Mouse (Mus musculus) stomach, embryonic 14.5 days (tissue): ENCODE data around the gene Ddb2. TPM values are rescaled to one million over a fixed set of nuclear protein-coding genes. Genes with fewer than 3 reads are reported as not detected.
A peak's percentile ranks its signal among the peaks of the same experiment; 100 is the strongest.

ENCODE experiments used
- ATAC-seq: fragments of 200-750 bp; cut with Nextera tagmentation; 2 replicates; pipeline ENCODE4 v1.8.0; 2017; ENCODE audit warnings: low read depth, moderate TSS enrichment; ENCODE audit not compliant: insufficient number of reproducible peaks, insufficient read depth, low FRiP score
- H3K27ac ChIP-seq: fragments of 300-500 bp; sonication (generic); 2 replicates; pipeline ENCODE4 v1.5.1; 2014; ENCODE audit warnings: mild to moderate bottlenecking, low read length, moderate library complexity, mixed read lengths
- H3K27me3 ChIP-seq: fragments of 300-500 bp; sonication (generic); 2 replicates; pipeline ENCODE4 v1.6.1; 2014; ENCODE audit warnings: low read length, control low read depth, mixed read lengths; ENCODE audit not compliant: control insufficient read depth, insufficient read depth
- H3K36me3 ChIP-seq: fragments of 300-500 bp; sonication (generic); 2 replicates; pipeline ENCODE4 v1.6.1; 2014; ENCODE audit warnings: mild to moderate bottlenecking, control low read depth, low read length, moderate library complexity, mixed read lengths; ENCODE audit not compliant: control insufficient read depth, insufficient read depth
- H3K4me1 ChIP-seq: fragments of 300-500 bp; sonication (generic); 2 replicates; pipeline ENCODE4 v1.6.1; 2014; ENCODE audit warnings: low read length, control low read depth, mixed read lengths; ENCODE audit not compliant: control insufficient read depth, insufficient read depth
- H3K4me2 ChIP-seq: fragments of 300-500 bp; sonication (generic); replicated peaks from 2 replicates; pipeline ENCODE4 v1.6.1; 2014; ENCODE audit warnings: low read depth, low read length, control low read depth
- H3K4me3 ChIP-seq: fragments of 300-500 bp; sonication (generic); 2 replicates; pipeline ENCODE4 v1.5.1; 2014; ENCODE audit warnings: low read depth, low read length, control low read depth
- H3K9ac ChIP-seq: fragments of 300-500 bp; sonication (generic); replicated peaks from 2 replicates; pipeline ENCODE4 v1.6.1; 2014; ENCODE audit warnings: low read depth, mild to moderate bottlenecking, control low read depth, low read length, moderate library complexity, mixed read lengths
- H3K9me3 ChIP-seq: fragments of 300-500 bp; sonication (generic); 2 replicates; pipeline ENCODE4 v1.6.1; 2016; ENCODE audit warnings: low read depth, low read length, control low read depth; ENCODE audit not compliant: control insufficient read depth
- WGBS: fragments of 180-500 bp; shearing (Covaris S2); extraction: QIAGEN DNeasy Blood & Tissue Kit; methylation state at CpG from one replicate; pipeline ENCODE4 v1.1.7; 2014; 5-methylcytosine and 5-hydroxymethylcytosine counted together
- polyA plus RNA-seq: library from polyadenylated mRNA; unstranded; fragments of >200 nt; fragmentation: Nextera tagmentation; extraction: Ambion mirVana; gene quantifications from 2 replicates; pipeline ENCODE4 v1.2.1, GENCODE M21; 2014

The Ddb2 gene
- polyA plus RNA-seq, 1 experiment from 2014 or later, result 22.7 TPM

- Histone ChIP-seq H3K27ac (no peak overlapping the region), H3K4me1 (no peaks in the 10 kb centered on the region), H3K4me3 (no peak overlapping the region), H3K9me3 (no peaks in the 10 kb centered on the region), H3K4me2 (no peak overlapping the region), H3K36me3 (peaks cover 23% of the 10 kb centered on the region), H3K9ac (no peak overlapping the region), H3K27me3 (no peaks in the 10 kb centered on the region)
- ATAC-seq, result no peak
- 86% methylated on average over 4 of the region's 4 CpGs for WGBS
Measured at GRCm38 (mm10) chr2:91175490-91175889, 61.3 kb downstream of the Ddb2 start.

DNA sequence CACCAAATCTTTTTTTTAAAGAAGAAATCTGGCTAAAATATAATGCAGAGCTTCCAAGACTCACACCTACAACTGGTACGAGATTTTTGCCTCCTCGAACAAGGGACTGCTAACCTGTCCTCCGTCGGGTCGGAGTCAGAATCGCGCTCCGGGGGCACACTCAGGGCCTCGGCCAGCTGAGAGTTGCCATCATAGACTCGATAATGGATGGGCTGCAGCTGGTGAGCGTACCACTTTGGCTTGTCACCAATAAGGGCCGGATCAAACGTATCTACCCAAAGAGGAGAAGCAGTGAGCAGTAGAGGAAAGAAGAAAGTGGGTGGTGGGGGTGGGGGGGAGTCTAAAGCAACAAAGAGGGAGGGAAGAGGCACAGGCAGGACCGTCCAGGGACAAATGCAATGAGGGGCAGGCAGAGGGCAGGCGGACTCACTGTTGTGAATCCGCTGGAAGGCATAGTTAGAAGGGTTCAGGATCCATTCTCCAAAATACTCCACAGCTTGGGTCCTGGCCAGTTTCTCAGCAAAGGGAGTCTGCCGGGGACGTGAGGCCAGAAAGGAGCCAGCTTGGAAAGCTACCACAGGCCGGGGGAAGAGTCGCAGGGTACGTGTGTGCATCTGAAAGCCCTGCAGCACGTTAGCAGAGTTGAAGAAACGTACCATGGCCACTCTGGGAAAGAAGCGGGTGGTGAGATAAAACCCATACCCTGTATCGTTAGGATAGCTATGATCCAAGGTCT lies 67.0 kb downstream of the Ddb2 start:
- H3K9ac ChIP-seq, result no peak overlapping the region
- H3K27me3 ChIP-seq, result no peaks in the 10 kb centered on the region
- H3K4me2 ChIP-seq, result no peak overlapping the region
- WGBS, result 74% methylated on average over 25 of the region's 25 CpGs
- no peak overlapping the region for H3K4me3 ChIP-seq
- H3K36me3 ChIP-seq, result peaks cover 20% of the 10 kb centered on the region
- no peaks in the 10 kb centered on the region for H3K9me3 ChIP-seq
- H3K4me1 ChIP-seq, result no peaks in the 10 kb centered on the region
- H3K27ac ChIP-seq, result no peak overlapping the region
- no peak for ATAC-seq

DNA sequence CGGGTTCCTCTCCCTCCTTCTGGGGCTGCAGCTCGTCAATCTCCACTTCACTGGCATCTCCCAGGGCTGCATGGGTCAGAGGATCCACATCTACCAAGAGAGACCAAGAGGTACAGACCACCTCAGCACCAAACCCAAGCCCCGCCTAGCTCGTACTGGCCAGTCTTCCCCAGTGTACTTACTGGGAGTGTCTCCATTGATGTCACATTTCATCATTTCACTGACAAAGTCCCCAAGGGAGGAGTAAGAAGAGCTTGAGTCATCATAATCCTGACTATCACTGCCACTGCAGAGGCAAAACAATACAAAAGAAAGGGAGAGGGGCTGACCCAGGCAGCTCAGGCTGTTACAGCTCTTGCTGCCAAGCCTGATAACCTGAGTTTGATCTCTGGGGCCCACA lies 69.2 kb downstream of the Ddb2 start:
- H3K4me1 ChIP-seq, result no peaks in the 10 kb centered on the region
- H3K9ac ChIP-seq, result no peak overlapping the region
- H3K4me2 ChIP-seq, result no peak overlapping the region
- peaks cover 20% of the 10 kb centered on the region for H3K36me3 ChIP-seq
- no peak overlapping the region for H3K27ac ChIP-seq
- 0 out of 2 replicates have a peak, but pooled peaks have one; percentile 10 for ATAC-seq
- H3K4me3 ChIP-seq, result no peak overlapping the region
- WGBS, result 66% methylated on average over 4 of the region's 4 CpGs
- H3K9me3 ChIP-seq, result no peaks in the 10 kb centered on the region
- H3K27me3 ChIP-seq, result no peaks in the 10 kb centered on the region

DNA sequence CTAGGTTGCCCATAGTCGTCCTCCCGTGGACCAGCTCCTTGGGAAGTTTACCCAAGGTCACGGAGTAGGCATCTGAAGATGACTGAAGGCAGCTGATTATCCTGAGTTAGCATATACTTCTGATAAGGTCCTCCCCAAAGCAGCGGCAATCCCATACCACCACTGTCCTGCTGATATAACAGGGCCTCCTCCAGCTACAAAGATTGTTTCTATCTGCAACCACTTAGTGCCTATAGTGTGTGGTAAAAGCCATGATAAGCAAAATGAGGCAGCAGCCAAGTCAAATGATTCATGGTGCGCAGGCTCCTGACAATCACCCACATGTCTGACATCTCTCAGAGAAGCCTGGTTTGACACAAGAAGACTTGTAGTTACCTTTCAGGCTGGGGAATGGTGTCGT lies 71.8 kb downstream of the Ddb2 start:
- no peak overlapping the region for H3K9ac ChIP-seq
- H3K9me3 ChIP-seq, result no peaks in the 10 kb centered on the region
- WGBS, result 84% methylated on average over 6 of the region's 6 CpGs
- no peaks in the 10 kb centered on the region for H3K4me1 ChIP-seq
- no peak for ATAC-seq
- no peak overlapping the region for H3K4me2 ChIP-seq
- H3K36me3 ChIP-seq, result peaks cover 27% of the 10 kb centered on the region; the same call in 1 of the 2 replicates
- H3K27ac ChIP-seq, result no peak overlapping the region
- H3K4me3 ChIP-seq, result no peak overlapping the region
- no peaks in the 10 kb centered on the region for H3K27me3 ChIP-seq

- WGBS, result 80% methylated on average over 5 of the region's 5 CpGs
- Histone ChIP-seq H3K27me3 (no peaks in the 10 kb centered on the region), H3K36me3 (peaks cover 22% of the 10 kb centered on the region; the same call in 1 of the 2 replicates), H3K27ac (no peak overlapping the region), H3K9me3 (no peaks in the 10 kb centered on the region), H3K4me1 (no peaks in the 10 kb centered on the region), H3K4me3 (no peak overlapping the region), H3K4me2 (no peak overlapping the region), H3K9ac (no peak overlapping the region)
- no peak for ATAC-seq
Measured at GRCm38 (mm10) chr2:91163532-91163931, 73.2 kb downstream of the Ddb2 start.

GRCm38 (mm10) chr2:91162952-91163351 lies 73.8 kb downstream of the Ddb2 start:
- Histone ChIP-seq H3K36me3 (peaks cover 24% of the 10 kb centered on the region; the same call in 1 of the 2 replicates), H3K9me3 (no peaks in the 10 kb centered on the region), H3K27me3 (no peaks in the 10 kb centered on the region), H3K4me3 (no peak overlapping the region), H3K4me1 (no peaks in the 10 kb centered on the region), H3K27ac (no peak overlapping the region), H3K9ac (no peak overlapping the region), H3K4me2 (no peak overlapping the region)
- 83% methylated on average over 4 of the region's 4 CpGs for WGBS
- no peak for ATAC-seq

Other genes with a start within 250 kb of the Ddb2 start
- gene Rapsn, start 201.4 kb downstream of the Ddb2 start, polyA plus RNA-seq, result 1.3 and 1.6 TPM in 2 replicates
- gene Psmc3, start 183.0 kb downstream of the Ddb2 start, polyA plus RNA-seq, result 302 and 313 TPM in 2 replicates
- 42.8 and 45.8 TPM in 2 replicates for gene Slc39a13, start 166.6 kb downstream of the Ddb2 start, polyA plus RNA-seq
- gene Spi1, start 154.6 kb downstream of the Ddb2 start, polyA plus RNA-seq, result 6.0 and 6.1 TPM in 2 replicates
- 0.35 and 0.42 TPM in 2 replicates for gene Mybpc3, start 118.8 kb downstream of the Ddb2 start, polyA plus RNA-seq
- 11.8 and 19.7 TPM in 2 replicates for gene Madd, start 53.1 kb downstream of the Ddb2 start, polyA plus RNA-seq
- gene Nr1h3, start 34.1 kb downstream of the Ddb2 start, polyA plus RNA-seq, result 0.36 and 1.4 TPM in 2 replicates
- 26.5 and 32.3 TPM in 2 replicates for gene Acp2, start 34.1 kb downstream of the Ddb2 start, polyA plus RNA-seq
- 40.9 and 44.4 TPM in 2 replicates for gene Pacsin3, start 19.0 kb upstream of the Ddb2 start, polyA plus RNA-seq
- gene Arfgap2, start 28.0 kb upstream of the Ddb2 start, polyA plus RNA-seq, result 65.1 and 75.7 TPM in 2 replicates
- 60.0 and 67.1 TPM in 2 replicates for gene 1110051M20Rik, start 207.7 kb upstream of the Ddb2 start, polyA plus RNA-seq
- 5.2 and 5.9 TPM in 2 replicates for gene Lrp4, start 220.5 kb upstream of the Ddb2 start, polyA plus RNA-seq